Mouse (Mus musculus) left cerebral cortex, adult 2 months (tissue): ENCODE data around the gene Cldn10. TPM values are rescaled to one million over a fixed set of nuclear protein-coding genes. Genes with fewer than 3 reads are reported as not detected.

Experiments
- DNase-seq, 2 experiments: peaks; one replicate each; pipeline ENCODE4 v3.0.0; 2021 to 2022; ENCODE audit warnings: low spot score in 2 of 2, mixed read lengths in 1 of 2; ENCODE audit errors: extremely low spot score in 1 of 2
- H3K27ac ChIP-seq: fragments of 200-600 bp; 2 replicates; pipeline ENCODE4 v1.8.1; 2022
- H3K4me3 ChIP-seq: fragments of 200-600 bp; 2 replicates; pipeline ENCODE4 v1.8.1; 2022
- CTCF ChIP-seq: fragments of 200-600 bp; IDR thresholded peaks from 2 replicates; pipeline ENCODE4 v1.8.1; 2022; ENCODE audit warnings: antibody characterized with exemption, mild to moderate bottlenecking, moderate library complexity
- intact Hi-C: fragments of 180-260 bp; cut with DNase I; formaldehyde crosslinking; loops from one replicate; pipeline ENCODE4 v1.15.1; 2025
- total RNA-seq, 2 experiments: library from RNA; stranded (reverse); gene quantifications; 2 replicates each; pipeline ENCODE4 v1.2.3; 2021

Gene Cldn10
- total RNA-seq, 2 experiments from 2014 or later: 25.8 to 25.9 TPM

- Histone ChIP-seq H3K27ac (no peak overlapping the region), H3K4me3 (no peak overlapping the region)
- no peak for DNase-seq
- intact Hi-C loops: no loop called here
- no peak for TF ChIP-seq CTCF
These were observed 119.9 kb downstream of the Cldn10 start for GRCm38 (mm10) chr14:118907592-118907991.

- DNase-seq: no peak
- intact Hi-C loops: loop anchor here (5.0 kb wide), 2 partner anchors 67 to 88 kb away; no protein-coding TSS in a partner anchor
- Histone ChIP-seq H3K4me3 (no peak overlapping the region), H3K27ac (no peak overlapping the region)
- TF ChIP-seq CTCF: no peak
These were observed 122.2 kb downstream of the Cldn10 start for GRCm38 (mm10) chr14:118909872-118910271.

- Histone ChIP-seq H3K27ac (peak overlapping the region; percentile 33; the same call in 1 of the 2 replicates), H3K4me3 (no peak overlapping the region)
- intact Hi-C loops: loop anchor here (5.0 kb wide), 2 partner anchors 67 to 88 kb away; no protein-coding TSS in a partner anchor
- peak; percentile 72 for TF ChIP-seq CTCF
- peak; percentile 72 to 77 for DNase-seq
These were observed 122.9 kb downstream of the Cldn10 start for GRCm38 (mm10) chr14:118910332-118911222.

- intact Hi-C loops: loop anchor here (5.0 kb wide), 2 partner anchors 66 to 89 kb away; no protein-coding TSS in a partner anchor
- TF ChIP-seq CTCF: no peak
- DNase-seq: no peak
- Histone ChIP-seq H3K4me3 (no peak overlapping the region), H3K27ac (no peak overlapping the region)
These were observed 123.8 kb downstream of the Cldn10 start for GRCm38 (mm10) chr14:118911521-118911920.

- Histone ChIP-seq H3K4me3 (no peak overlapping the region), H3K27ac (no peak overlapping the region)
- intact Hi-C loops: loop anchor here (5.0 kb wide), 2 partner anchors 64 to 91 kb away; no protein-coding TSS in a partner anchor
- DNase-seq: no peak
- TF ChIP-seq CTCF: no peak
These were observed 125.9 kb downstream of the Cldn10 start for GRCm38 (mm10) chr14:118913651-118914050.

GRCm38 (mm10) chr14:118919025-118919424, 131.3 kb downstream of the Cldn10 start:
- DNase-seq: peak in 1 of 2 experiments; percentile 33
- H3K4me3 ChIP-seq: no peak overlapping the region
- peak; percentile 72 for TF ChIP-seq CTCF
- intact Hi-C loops: no loop called here
- no peak overlapping the region for H3K27ac ChIP-seq

- no peak overlapping the region for H3K27ac ChIP-seq
- TF ChIP-seq CTCF: peak; percentile 6
- H3K4me3 ChIP-seq: no peak overlapping the region
- intact Hi-C loops: loop anchor here (5.0 kb wide), 1 partner anchor 107 kb away; no protein-coding TSS in a partner anchor
- no peak for DNase-seq
These were observed 132.9 kb downstream of the Cldn10 start for GRCm38 (mm10) chr14:118920654-118921053.

GRCm38 (mm10) chr14:118922251-118922650, 134.5 kb downstream of the Cldn10 start:
- intact Hi-C loops: loop anchor here (5.0 kb wide), 1 partner anchor 105 kb away; no protein-coding TSS in a partner anchor
- peak in 1 of 2 experiments; percentile 28 for DNase-seq
- Histone ChIP-seq H3K4me3 (peak overlapping the region; percentile 44), H3K27ac (no peak overlapping the region)
- TF ChIP-seq CTCF: no peak

- TF ChIP-seq CTCF: no peak
- Histone ChIP-seq H3K4me3 (peak overlapping the region; percentile 44), H3K27ac (no peak overlapping the region)
- intact Hi-C loops: loop anchor here (5.0 kb wide), 1 partner anchor 105 kb away; no protein-coding TSS in a partner anchor
- peak in 1 of 2 experiments; percentile 35 for DNase-seq
These were observed 135.0 kb downstream of the Cldn10 start for GRCm38 (mm10) chr14:118922667-118923184.

Other genes with a start within 250 kb of the Cldn10 start
- 10 to 100 TPM in 1 of 2 experiments, 1 to 10 TPM in 1; 9.5 to 11.0 TPM for gene Abcc4, start 81.7 kb upstream of the Cldn10 start, total RNA-seq
- gene Dzip1, start 137.6 kb downstream of the Cldn10 start, total RNA-seq: 100 to 1,000 TPM; 101 to 117 TPM
- gene Dnajc3, start 150.1 kb downstream of the Cldn10 start, total RNA-seq: 10 to 100 TPM; 37.2 to 38.7 TPM